Mouse (Mus musculus): ENCODE data around the gene Prpf39. TPM values are rescaled to one million over a fixed set of nuclear protein-coding genes. Genes with fewer than 3 reads are reported as not detected.

Gene Prpf39
- polyA plus RNA-seq, 1 experiment, result 3.8 TPM

DNA sequence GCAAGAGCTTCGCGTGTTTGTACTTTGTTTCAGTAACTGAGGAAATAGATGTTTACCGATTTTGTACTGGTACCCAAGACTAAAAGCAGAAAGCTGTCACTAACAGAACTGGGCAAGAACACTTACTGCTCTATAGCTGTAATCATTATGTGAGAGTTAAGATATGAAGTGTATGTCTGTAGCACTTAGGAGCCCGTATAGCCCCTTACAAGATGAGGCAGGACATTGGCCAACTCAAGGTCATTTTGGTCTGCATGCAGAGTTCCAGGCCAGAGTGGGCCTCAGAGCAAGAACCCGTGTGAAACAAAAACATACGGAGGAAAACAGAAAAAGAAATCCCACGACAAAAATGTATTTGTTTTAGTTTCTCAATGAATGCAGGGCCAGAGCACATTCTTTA lies 38.5 kb downstream of the Prpf39 start:
- H3K4me2 ChIP-seq (ENCODE audit: low read depth), result peak overlapping the region; percentile 93
- H3ac ChIP-seq (ENCODE audit: control insufficient read depth, insufficient read length), result peak overlapping the region; percentile 64
- H3K4me3 ChIP-seq, result peak overlapping the region; percentile 72
- TF ChIP-seq MAX (IDR thresholded peaks at IDR 0.05; ENCODE audit: low read depth) (no peak), CEBPB (IDR thresholded peaks at IDR 0.05; ENCODE audit: insufficient read depth, poor library complexity, severe bottlenecking) (no peak), USF1 (IDR thresholded peaks at IDR 0.05; ENCODE audit: low read depth) (no peak)
- H3K36me3 ChIP-seq (ENCODE audit: control insufficient read depth, insufficient read depth), result peaks cover 8% of the 10 kb centered on the region
- no peaks in the 10 kb centered on the region for H3K27me3 ChIP-seq (ENCODE audit: control insufficient read depth, insufficient read depth, insufficient read length)
- H3K79me2 ChIP-seq (ENCODE audit: control insufficient read depth, insufficient read depth), result peaks cover 31% of the 10 kb centered on the region

DNA sequence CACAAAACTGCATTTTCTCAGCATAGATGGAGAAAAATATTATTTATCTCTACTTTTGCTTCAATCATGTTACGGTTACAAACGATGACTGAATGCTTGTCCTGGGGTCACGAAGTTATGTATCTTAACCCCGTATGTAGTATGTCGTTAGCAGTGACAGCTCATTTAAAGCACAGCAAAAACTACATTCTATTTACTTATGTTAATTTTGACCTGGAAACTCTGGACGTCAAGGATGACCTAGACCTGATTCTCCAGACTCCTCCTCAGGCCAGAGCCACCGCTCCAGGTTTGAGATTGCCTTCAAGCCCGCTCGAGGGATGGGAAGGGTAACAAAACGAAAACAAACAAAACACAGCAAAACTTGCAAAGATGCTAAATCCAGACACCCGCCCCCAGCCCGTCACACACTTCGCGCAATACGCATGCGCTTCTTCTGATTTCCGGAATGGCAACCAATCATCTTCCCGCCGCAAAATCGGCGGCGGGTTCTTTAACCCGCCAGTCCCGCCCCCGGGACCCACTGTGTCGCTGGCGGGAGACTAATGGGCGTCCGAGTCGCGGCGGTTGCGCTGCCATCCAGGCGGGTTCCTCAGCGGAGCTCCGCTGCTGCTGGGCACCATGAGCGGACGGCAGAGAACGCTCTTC lies 39.1 kb downstream of the Prpf39 start, which contains the start of gene Fancm:
Gene Fancm, plus strand, starts transcription at position 519 of the 648 bp plus-strand sequence.
- Histone ChIP-seq H3K27me3 (ENCODE audit: control insufficient read depth, insufficient read depth, insufficient read length) (no peaks in the 10 kb centered on the region), H3K79me2 (ENCODE audit: control insufficient read depth, insufficient read depth) (peaks cover 31% of the 10 kb centered on the region), H3K36me3 (ENCODE audit: control insufficient read depth, insufficient read depth) (peaks cover 6% of the 10 kb centered on the region), H3ac (ENCODE audit: control insufficient read depth, insufficient read length) (peak within 1 kb of the TSS; percentile 64), H3K4me3 (peak within 1 kb of the TSS; percentile 72), H3K4me2 (ENCODE audit: low read depth) (peak within 1 kb of the TSS; percentile 93)
- no peak for TF ChIP-seq CEBPB (IDR thresholded peaks at IDR 0.05; ENCODE audit: insufficient read depth, poor library complexity, severe bottlenecking)
- no peak for TF ChIP-seq USF1 (IDR thresholded peaks at IDR 0.05; ENCODE audit: low read depth)
- TF ChIP-seq MYOG (IDR thresholded peaks at IDR 0.05; ENCODE audit: control insufficient read depth in 1 of 3, insufficient read depth in 1 of 3, insufficient read length in 2 of 3, low read depth in 2 of 3), result no peak
- TF ChIP-seq MAX (IDR thresholded peaks at IDR 0.05; ENCODE audit: low read depth), result no peak
- no peak for TF ChIP-seq REST (IDR thresholded peaks at IDR 0.05; ENCODE audit: insufficient read depth, insufficient read length)
- TF ChIP-seq POLR2A (IDR thresholded peaks at IDR 0.05; ENCODE audit: insufficient read length, low read depth), result peak; percentile 69
- TF ChIP-seq E2F4 (IDR thresholded peaks at IDR 0.05; ENCODE audit: insufficient read depth), result peak; percentile 89
- TF ChIP-seq POLR2AphosphoS2 (IDR thresholded peaks at IDR 0.05; ENCODE audit: insufficient read length, low read depth), result peak; percentile 56

- Histone ChIP-seq H3K79me2 (ENCODE audit: control insufficient read depth, insufficient read depth) (peaks cover 27% of the 10 kb centered on the region), H3K36me3 (ENCODE audit: control insufficient read depth, insufficient read depth) (no peaks in the 10 kb centered on the region), H3K4me3 (peak overlapping the region; percentile 72), H3K4me2 (ENCODE audit: low read depth) (peak overlapping the region; percentile 87), H3K27me3 (ENCODE audit: control insufficient read depth, insufficient read depth, insufficient read length) (no peaks in the 10 kb centered on the region), H3ac (ENCODE audit: control insufficient read depth, insufficient read length) (peak overlapping the region; percentile 35)
- TF ChIP-seq MYOD1 (IDR thresholded peaks at IDR 0.05; ENCODE audit: control insufficient read depth in 1 of 3, insufficient read length in 2 of 3, low read depth in 2 of 3) (peak in 1 of 3 experiments; percentile 22), SRF (IDR thresholded peaks at IDR 0.05; ENCODE audit: control insufficient read depth, insufficient read length, low read depth) (no peak), MAX (IDR thresholded peaks at IDR 0.05; ENCODE audit: low read depth) (no peak), CEBPB (IDR thresholded peaks at IDR 0.05; ENCODE audit: insufficient read depth, poor library complexity, severe bottlenecking) (no peak)
Observed at GRCm38 (mm10) chr12:65075733-65076310, 39.7 kb downstream of the Prpf39 start.

- H3K4me2 ChIP-seq (ENCODE audit: low read depth), result peak overlapping the region; percentile 16
- peaks cover 21% of the 10 kb centered on the region for H3K79me2 ChIP-seq (ENCODE audit: control insufficient read depth, insufficient read depth)
- no peaks in the 10 kb centered on the region for H3K27me3 ChIP-seq (ENCODE audit: control insufficient read depth, insufficient read depth, insufficient read length)
- H3K4me3 ChIP-seq, result peak overlapping the region; percentile 72
- no peaks in the 10 kb centered on the region for H3K36me3 ChIP-seq (ENCODE audit: control insufficient read depth, insufficient read depth)
- no peak overlapping the region for H3ac ChIP-seq (ENCODE audit: control insufficient read depth, insufficient read length)
- no peak for TF ChIP-seq E2F4 (IDR thresholded peaks at IDR 0.05; ENCODE audit: insufficient read depth)
- no peak for TF ChIP-seq USF1 (IDR thresholded peaks at IDR 0.05; ENCODE audit: low read depth)
- TF ChIP-seq POLR2AphosphoS2 (IDR thresholded peaks at IDR 0.05; ENCODE audit: insufficient read length, low read depth), result no peak
- TF ChIP-seq SRF (IDR thresholded peaks at IDR 0.05; ENCODE audit: control insufficient read depth, insufficient read length, low read depth), result no peak
- no peak for TF ChIP-seq CEBPB (IDR thresholded peaks at IDR 0.05; ENCODE audit: insufficient read depth, poor library complexity, severe bottlenecking)
- no peak for TF ChIP-seq POLR2A (IDR thresholded peaks at IDR 0.05; ENCODE audit: insufficient read length, low read depth)
- no peak for TF ChIP-seq TCF3 (IDR thresholded peaks at IDR 0.05; ENCODE audit: insufficient read length, low read depth)
- no peak for TF ChIP-seq MAX (IDR thresholded peaks at IDR 0.05; ENCODE audit: low read depth)
- TF ChIP-seq TCF12 (IDR thresholded peaks at IDR 0.05; ENCODE audit: insufficient read depth, poor library complexity, severe bottlenecking), result no peak
- no peak for TF ChIP-seq REST (IDR thresholded peaks at IDR 0.05; ENCODE audit: insufficient read depth, insufficient read length)
- no peak for TF ChIP-seq MYOD1 (IDR thresholded peaks at IDR 0.05; ENCODE audit: control insufficient read depth in 1 of 3, insufficient read length in 2 of 3, low read depth in 2 of 3)
Observed at GRCm38 (mm10) chr12:65076906-65077305, 40.8 kb downstream of the Prpf39 start.

DNA sequence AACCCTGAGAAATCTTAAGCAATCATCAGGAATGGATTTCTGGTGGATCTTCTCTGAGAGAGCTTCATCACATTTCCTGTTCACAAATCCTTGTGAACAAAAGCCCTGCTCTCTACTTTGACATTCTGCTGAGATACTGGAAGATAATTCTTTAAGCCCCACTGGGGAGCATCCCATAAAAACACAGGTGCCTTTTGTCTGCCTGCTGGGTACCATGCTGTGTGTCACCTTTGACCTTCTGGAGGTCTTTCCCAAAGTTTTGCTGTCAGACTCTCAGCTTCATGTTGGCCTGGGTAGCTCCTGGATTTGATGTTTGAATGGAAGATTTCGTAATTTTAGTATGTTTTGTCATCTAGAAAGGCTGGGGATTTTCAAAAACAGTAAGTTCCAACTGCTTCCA lies 72.6 kb downstream of the Prpf39 start:
- H3ac ChIP-seq (ENCODE audit: control insufficient read depth, insufficient read length), result no peak overlapping the region
- H3K36me3 ChIP-seq (ENCODE audit: control insufficient read depth, insufficient read depth), result peaks cover 16% of the 10 kb centered on the region
- no peaks in the 10 kb centered on the region for H3K27me3 ChIP-seq (ENCODE audit: control insufficient read depth, insufficient read depth, insufficient read length)
- H3K4me2 ChIP-seq (ENCODE audit: low read depth), result no peak overlapping the region
- no peak overlapping the region for H3K4me3 ChIP-seq
- no peak for TF ChIP-seq REST (IDR thresholded peaks at IDR 0.05; ENCODE audit: insufficient read depth, insufficient read length)
- no peak for TF ChIP-seq USF1 (IDR thresholded peaks at IDR 0.05; ENCODE audit: low read depth)
- no peak for TF ChIP-seq SRF (IDR thresholded peaks at IDR 0.05; ENCODE audit: control insufficient read depth, insufficient read length, low read depth)
- TF ChIP-seq POLR2AphosphoS2 (IDR thresholded peaks at IDR 0.05; ENCODE audit: insufficient read length, low read depth), result no peak
- no peak for TF ChIP-seq TCF3 (IDR thresholded peaks at IDR 0.05; ENCODE audit: insufficient read length, low read depth)
- no peak for TF ChIP-seq CEBPB (IDR thresholded peaks at IDR 0.05; ENCODE audit: insufficient read depth, poor library complexity, severe bottlenecking)
- TF ChIP-seq MYOD1 (IDR thresholded peaks at IDR 0.05; ENCODE audit: control insufficient read depth in 1 of 3, insufficient read length in 2 of 3, low read depth in 2 of 3), result no peak
- no peak for TF ChIP-seq MYOG (IDR thresholded peaks at IDR 0.05; ENCODE audit: control insufficient read depth in 1 of 3, insufficient read depth in 1 of 3, insufficient read length in 2 of 3, low read depth in 2 of 3)
- no peaks in the 10 kb centered on the region for H3K79me2 ChIP-seq (ENCODE audit: control insufficient read depth, insufficient read depth)
